Mouse (Mus musculus) spleen, adult 12 weeks (tissue): ENCODE results near the gene Olfr699.
"Not testable (repeated sequence)": the region's sequence is repeated elsewhere in the genome, so short reads cannot be mapped to it uniquely, and the experiment has no call there.

Experiments
- DNase-seq: peaks from one replicate; pipeline ENCODE4 v3.0.0; 2022; ENCODE audit warnings: low spot score

The Olfr699 gene

GRCm38 (mm10) chr7:106793098-106793497 lies at the start of gene Olfr699:
TSS of gene Olfr699 (minus strand) at chr7:106793198.
- no peak for DNase-seq

GRCm38 (mm10) chr7:106833793-106834192 lies 40.8 kb upstream of the Olfr699 start, which contains the start of gene Olfr702:
TSS of gene Olfr702 (minus strand) at chr7:106833893.
- no peak for DNase-seq

GRCm38 (mm10) chr7:106818414-106818813 lies 25.4 kb upstream of the Olfr699 start:
- DNase-seq: no peak

- no peak for DNase-seq
Measured at GRCm38 (mm10) chr7:106815775-106816174, 22.8 kb upstream of the Olfr699 start.

- no peak for DNase-seq
Measured at GRCm38 (mm10) chr7:106813829-106814228, 20.8 kb upstream of the Olfr699 start, which contains the start of gene Olfr701. TSS of gene Olfr701 (plus strand) at chr7:106814129.

- no peak for DNase-seq
Measured at GRCm38 (mm10) chr7:106808734-106809133, 15.7 kb upstream of the Olfr699 start, which contains the start of gene Olfr700. TSS of gene Olfr700 (minus strand) at chr7:106808834.

- no peak for DNase-seq
Measured at GRCm38 (mm10) chr7:106788330-106788729, 4.7 kb downstream of the Olfr699 start.

GRCm38 (mm10) chr7:106761008-106761407 lies 32.0 kb downstream of the Olfr699 start:
- not testable (repeated sequence) for DNase-seq

- DNase-seq: no peak
Measured at GRCm38 (mm10) chr7:106758800-106759199, 34.2 kb downstream of the Olfr699 start.

- no peak for DNase-seq
Measured at GRCm38 (mm10) chr7:106755297-106755696, 37.7 kb downstream of the Olfr699 start, which contains the start of gene Olfr698. TSS of gene Olfr698 (minus strand) at chr7:106755397.

GRCm38 (mm10) chr7:106745811-106746210 lies 47.2 kb downstream of the Olfr699 start:
- DNase-seq: no peak

GRCm38 (mm10) chr7:106742343-106742742 lies 50.7 kb downstream of the Olfr699 start, which contains the start of gene Olfr697:
TSS of gene Olfr697 (minus strand) at chr7:106742443.
- DNase-seq: no peak
